Comparison of ENCODE assay signal across 8 mouse cellular contexts in the genomic region with DNA sequence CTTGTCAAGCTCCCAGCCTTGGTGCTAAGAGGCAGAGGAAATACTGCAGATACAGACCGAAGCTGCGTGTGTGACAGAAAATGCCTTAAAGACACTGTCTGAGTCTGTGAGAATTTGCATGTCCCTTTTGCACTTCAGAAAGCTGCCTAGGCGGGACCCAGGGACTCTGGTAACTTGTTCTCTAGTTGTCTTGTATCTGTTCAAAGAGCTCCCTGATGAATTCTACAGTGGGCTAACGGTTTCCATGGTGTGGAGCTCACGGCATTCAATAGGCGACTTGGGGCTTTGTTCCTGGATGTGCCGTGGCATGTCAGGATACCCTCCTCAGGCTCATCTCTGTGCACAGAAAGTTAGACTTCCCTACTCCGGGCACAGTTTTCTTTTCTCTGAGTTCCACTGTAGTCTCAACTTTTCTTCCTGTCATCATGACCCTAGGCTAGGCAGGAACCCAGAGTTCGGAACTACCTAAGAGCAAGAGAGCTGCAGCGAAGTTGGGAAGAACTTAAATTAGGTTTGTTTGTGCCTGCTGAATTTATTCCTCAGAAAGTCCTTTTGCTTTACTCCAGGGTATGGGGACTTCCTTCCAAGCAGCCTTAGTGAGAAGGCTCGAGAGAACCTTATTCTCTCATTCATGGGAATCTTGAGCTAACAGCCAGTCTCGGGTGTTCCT.
A peak's percentile ranks its signal among the peaks of the same experiment; 100 is the strongest.
DNase-seq lines count a peak whose midpoint lies in the region; ATAC-seq and TF ChIP-seq lines count a peak whose summit lies in the region.

No protein-coding gene starts in this region.

- peak; percentile 50 for DNase-seq in kidney, postnatal 0 days (ENCODE audit: low spot score)
- DNase-seq in kidney, postnatal 14 days = no peak
- DNase-seq in embryonic facial prominence, embryonic 11.5 days (ENCODE audit: low spot score) = peak; percentile 35
- DNase-seq in neural tube, embryonic 11.5 days (ENCODE audit: low spot score) = peak; percentile 53
- no peak for DNase-seq in adrenal gland, postnatal 25 days
- DNase-seq in urinary bladder, postnatal 4 days (ENCODE audit: low spot score in 2 of 2) = no peak
- DNase-seq in yolk sac, embryonic 10.5 days (ENCODE audit: low spot score) = no peak

- H3K36me3 ChIP-seq in kidney, postnatal 0 days (ENCODE audit: insufficient read depth, low read length) = 0 out of 2 replicates have a peak, but pooled peaks cover 3% of the 10 kb centered on the region
- no peaks in the 10 kb centered on the region for H3K36me3 ChIP-seq in embryonic facial prominence, embryonic 11.5 days (replicated peaks; ENCODE audit: control insufficient read depth, insufficient read depth, low read depth, low read length)
- no peaks in the 10 kb centered on the region for H3K36me3 ChIP-seq in intestine, embryonic 15.5 days
- peaks cover 3% of the 10 kb centered on the region for H3K36me3 ChIP-seq in neural tube, embryonic 11.5 days (ENCODE audit: control insufficient read depth, insufficient read depth, low read length)

- no peaks in the 10 kb centered on the region for H3K27me3 ChIP-seq in kidney, postnatal 0 days (ENCODE audit: insufficient read depth, low read length)
- H3K27me3 ChIP-seq in embryonic facial prominence, embryonic 11.5 days (ENCODE audit: control insufficient read depth, insufficient read depth, low read length) = no peaks in the 10 kb centered on the region
- H3K27me3 ChIP-seq in intestine, embryonic 15.5 days (replicated peaks) = no peaks in the 10 kb centered on the region
- H3K27me3 ChIP-seq in neural tube, embryonic 11.5 days (ENCODE audit: control insufficient read depth, insufficient read depth, low read length) = no peaks in the 10 kb centered on the region

- H3K4me2 ChIP-seq in kidney, postnatal 0 days (ENCODE audit: low read length) = peak overlapping the region; percentile 54
- H3K4me2 ChIP-seq in embryonic facial prominence, embryonic 11.5 days (ENCODE audit: low read depth, low read length) = peak overlapping the region; percentile 47
- peak overlapping the region; percentile 52 for H3K4me2 ChIP-seq in intestine, embryonic 15.5 days (replicated peaks)
- H3K4me2 ChIP-seq in neural tube, embryonic 11.5 days (ENCODE audit: low read depth) = peak overlapping the region; percentile 51

- no peak for ATAC-seq in kidney, postnatal 0 days (replicated peaks; ENCODE audit: low FRiP score, low read depth)
- no peak for ATAC-seq in embryonic facial prominence, embryonic 11.5 days (replicated peaks; ENCODE audit: insufficient number of reproducible peaks, low FRiP score, low TSS enrichment, low read depth)
- ATAC-seq in intestine, embryonic 15.5 days = peak; percentile 16; the same call in 1 of the 2 replicates
- peak; percentile 64; the same call in 1 of the 2 replicates for ATAC-seq in neural tube, embryonic 11.5 days (ENCODE audit: insufficient read depth, low FRiP score, low TSS enrichment)

- H3K27ac ChIP-seq in kidney, postnatal 0 days = peak overlapping the region; percentile 83
- H3K27ac ChIP-seq in embryonic facial prominence, embryonic 11.5 days (replicated peaks; ENCODE audit: low read depth, low read length) = peak overlapping the region; percentile 41
- H3K27ac ChIP-seq in intestine, embryonic 15.5 days = peak overlapping the region; percentile 82
- peak overlapping the region; percentile 88 for H3K27ac ChIP-seq in neural tube, embryonic 11.5 days (ENCODE audit: low read depth, low read length)

- H3K9ac ChIP-seq in kidney, postnatal 0 days (ENCODE audit: low read depth, low read length) = peak overlapping the region; percentile 53
- H3K9ac ChIP-seq in embryonic facial prominence, embryonic 11.5 days (replicated peaks; ENCODE audit: low read length) = peak overlapping the region; percentile 56
- peak overlapping the region; percentile 39 for H3K9ac ChIP-seq in intestine, embryonic 15.5 days
- H3K9ac ChIP-seq in neural tube, embryonic 11.5 days (ENCODE audit: low read length) = peak overlapping the region; percentile 60

- WGBS in kidney, postnatal 0 days = 29% methylated on average over 12 of the region's 12 CpGs
- 15% methylated on average over 12 of the region's 12 CpGs for WGBS in embryonic facial prominence, embryonic 11.5 days
- 29% methylated on average over 12 of the region's 12 CpGs for WGBS in intestine, embryonic 15.5 days
- 15% methylated on average over 12 of the region's 12 CpGs for WGBS in neural tube, embryonic 11.5 days

- H3K9me3 ChIP-seq in kidney, postnatal 0 days (replicated peaks; ENCODE audit: low read length) = no peaks in the 10 kb centered on the region
- no peaks in the 10 kb centered on the region for H3K9me3 ChIP-seq in embryonic facial prominence, embryonic 11.5 days (replicated peaks; ENCODE audit: control insufficient read depth, low read length)
- no peaks in the 10 kb centered on the region for H3K9me3 ChIP-seq in intestine, embryonic 15.5 days
- no peaks in the 10 kb centered on the region for H3K9me3 ChIP-seq in neural tube, embryonic 11.5 days (ENCODE audit: control insufficient read depth, low read length)

- H3K4me1 ChIP-seq in kidney, postnatal 0 days (replicated peaks; ENCODE audit: insufficient read depth, low read length) = peaks cover 30% of the 10 kb centered on the region
- H3K4me1 ChIP-seq in embryonic facial prominence, embryonic 11.5 days (ENCODE audit: control insufficient read depth, insufficient read depth, low read length) = peaks cover 10% of the 10 kb centered on the region; the same call in 1 of the 2 replicates
- peaks cover 21% of the 10 kb centered on the region for H3K4me1 ChIP-seq in intestine, embryonic 15.5 days (replicated peaks)
- peaks cover 21% of the 10 kb centered on the region for H3K4me1 ChIP-seq in neural tube, embryonic 11.5 days (ENCODE audit: control insufficient read depth, insufficient read depth, low read length)

- TF ChIP-seq CTCF in kidney, postnatal 0 days (IDR thresholded peaks at IDR 0.05; ENCODE audit: low read depth) = no peak

- H3K4me3 ChIP-seq in kidney, postnatal 0 days (replicated peaks; ENCODE audit: low read depth, low read length) = peak overlapping the region; percentile 34
- peak overlapping the region; percentile 37 for H3K4me3 ChIP-seq in embryonic facial prominence, embryonic 11.5 days (ENCODE audit: low read depth, low read length)
- peak overlapping the region; percentile 33 for H3K4me3 ChIP-seq in intestine, embryonic 15.5 days (replicated peaks)
- H3K4me3 ChIP-seq in neural tube, embryonic 11.5 days (ENCODE audit: low read depth, low read length) = peak overlapping the region; percentile 34

Comparison
In these comparisons a context has a peak if more than half of its experiments do, and no peak if none do; other contexts are left out.
1. DNase-seq: peak in kidney, postnatal 0 days (single experiment), embryonic facial prominence, embryonic 11.5 days (single experiment) and neural tube, embryonic 11.5 days (single experiment); none in kidney, postnatal 14 days (single experiment), adrenal gland, postnatal 25 days (single experiment), urinary bladder, postnatal 4 days (0 of 2) and yolk sac, embryonic 10.5 days (single experiment).
2. ATAC-seq: peak in intestine, embryonic 15.5 days (single experiment) and neural tube, embryonic 11.5 days (single experiment); none in kidney, postnatal 0 days (single experiment) and embryonic facial prominence, embryonic 11.5 days (single experiment).
3. Peak in every context shown above with its lines, with median percentiles within 50 percentile points of each other: H3K27ac ChIP-seq, H3K4me2 ChIP-seq, H3K4me3 ChIP-seq and H3K9ac ChIP-seq.